Mouse (Mus musculus) cortical plate, adult 2 months (tissue): ENCODE data around the gene Bcam.

Experiments
- CTCF ChIP-seq: fragments of 200-500 bp; IDR thresholded peaks from 2 replicates; pipeline ENCODE4 v1.5.1; 2011; ENCODE audit warnings: mild to moderate bottlenecking, control low read depth, low read length; ENCODE audit not compliant: insufficient read depth; ENCODE audit errors: extremely low read depth
- POLR2A ChIP-seq: fragments of 200-500 bp; IDR thresholded peaks from 2 replicates; pipeline ENCODE4 v1.6.1; 2011; ENCODE audit warnings: mild to moderate bottlenecking, low read length, control low read depth; ENCODE audit not compliant: insufficient read depth; ENCODE audit errors: extremely low read depth

GRCm38 (mm10) chr7:19713196-19713595 lies 57.6 kb downstream of the Bcam start:
- TF ChIP-seq POLR2A (no peak), CTCF (peak; percentile 33)
